Mouse (Mus musculus) heart, postnatal 14 days (tissue): Measurements from ENCODE around the gene Dnajb8. TPM values are rescaled to one million over a fixed set of nuclear protein-coding genes. Genes with fewer than 3 reads are reported as not detected.

Source experiments
- DNase-seq, 2 experiments: peaks; one replicate each; pipeline ENCODE4 v3.0.0; 2021 to 2022
- intact Hi-C: fragments of 180-260 bp; cut with DNase I; formaldehyde crosslinking; loops from one replicate; pipeline ENCODE4 v1.15.1; 2025
- total RNA-seq, 2 experiments: library from RNA; stranded (reverse); gene quantifications; 2 replicates each; pipeline ENCODE4 v1.2.3; 2021

Dnajb8 gene
- total RNA-seq, 2 experiments from 2014 or later, result not detected

DNA sequence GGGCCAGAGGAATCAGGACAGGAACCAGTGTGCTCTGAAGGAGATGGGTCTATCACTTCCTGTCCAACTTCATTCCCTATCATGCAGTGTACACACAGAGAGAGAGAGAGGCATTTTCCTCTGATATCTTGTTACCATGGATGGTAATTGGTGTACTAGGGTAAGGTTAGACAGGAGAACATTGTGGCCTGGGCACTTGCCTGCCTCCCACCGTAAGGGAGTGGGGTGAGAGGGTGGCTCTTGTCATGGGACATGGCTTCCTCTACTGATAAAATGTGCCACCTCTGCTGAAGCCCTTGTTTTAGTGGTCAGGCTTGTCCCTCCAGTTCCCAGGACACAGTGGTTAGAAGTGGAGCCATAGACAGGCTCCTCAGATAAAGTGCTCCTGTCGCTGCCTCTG, 45.9 kb downstream of the Dnajb8 start:
- DNase-seq, result no peak
- intact Hi-C loops, result no loop called here

- intact Hi-C loops, result no loop called here
- DNase-seq, result no peak
Measured at GRCm38 (mm10) chr6:88274623-88275022, 52.6 kb downstream of the Dnajb8 start.

GRCm38 (mm10) chr6:88276221-88276620, 54.2 kb downstream of the Dnajb8 start:
- intact Hi-C loops, result no loop called here
- DNase-seq, result no peak

DNA sequence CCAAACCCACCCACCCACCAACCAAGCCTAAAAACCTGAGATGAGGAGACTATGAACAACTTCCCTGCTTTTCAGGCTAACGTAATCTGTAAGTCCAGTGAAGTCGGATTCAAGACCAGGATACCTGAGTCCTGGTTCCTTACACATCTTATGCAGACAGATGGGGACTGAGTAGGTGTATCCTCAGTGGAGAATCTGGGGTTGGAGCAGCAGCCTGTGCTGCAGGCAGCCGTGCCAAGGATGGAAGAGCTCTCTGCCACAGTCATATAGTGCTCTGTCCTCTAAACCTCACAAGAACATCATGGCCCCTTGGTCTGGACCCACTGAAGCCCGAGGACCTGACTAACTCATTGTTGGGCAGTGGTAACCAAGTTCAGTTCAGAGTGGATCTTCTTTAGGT, 55.2 kb downstream of the Dnajb8 start:
- no peak for DNase-seq
- intact Hi-C loops, result no loop called here

GRCm38 (mm10) chr6:88278141-88278540, 56.1 kb downstream of the Dnajb8 start:
- DNase-seq, result no peak
- intact Hi-C loops, result no loop called here

- peak; percentile 60 to 71 for DNase-seq
- intact Hi-C loops, result no loop called here
Measured at GRCm38 (mm10) chr6:88290129-88290766, 68.2 kb downstream of the Dnajb8 start.

GRCm38 (mm10) chr6:88292274-88292909, 70.3 kb downstream of the Dnajb8 start:
- no peak for DNase-seq
- intact Hi-C loops, result no loop called here

GRCm38 (mm10) chr6:88299491-88299890, 77.4 kb downstream of the Dnajb8 start:
- intact Hi-C loops, result no loop called here
- no peak for DNase-seq

DNA sequence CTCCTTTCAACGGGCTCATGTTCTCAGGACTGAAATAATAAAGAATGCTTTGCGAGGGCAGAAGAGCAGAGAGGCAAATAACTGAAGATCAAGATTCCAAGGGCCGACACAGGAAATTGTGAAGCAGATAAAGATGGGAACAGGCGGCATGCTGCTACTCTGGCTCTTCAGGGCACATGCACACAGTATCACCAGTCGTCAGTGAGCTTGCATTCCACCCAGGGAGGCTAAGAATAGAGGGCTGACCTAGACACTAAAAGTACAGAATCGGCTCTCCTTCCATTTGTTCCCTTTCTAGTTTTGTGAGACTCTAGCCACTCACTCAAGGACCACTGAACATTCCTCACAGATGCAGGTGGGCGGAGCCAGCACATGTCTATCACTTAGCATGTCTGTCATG, 79.2 kb downstream of the Dnajb8 start:
- intact Hi-C loops, result no loop called here
- no peak for DNase-seq

Other genes starting within 250 kb of the Dnajb8 start
- 1 to 10 TPM; 6.5 to 7.1 TPM for gene H1fx, start 240.6 kb upstream of the Dnajb8 start, total RNA-seq
- 100 to 1,000 TPM; 265 to 272 TPM for gene Rab7, start 177.0 kb upstream of the Dnajb8 start, total RNA-seq
- 100 to 1,000 TPM in 1 of 2 experiments, 10 to 100 TPM in 1; 99.5 to 107 TPM for gene Rpn1, start 137.8 kb upstream of the Dnajb8 start, total RNA-seq
- 10 to 100 TPM; 21.4 to 23.7 TPM for gene Gata2, start 28.4 kb upstream of the Dnajb8 start, total RNA-seq
- gene Eefsec, start 224.3 kb downstream of the Dnajb8 start, total RNA-seq, result 1 to 10 TPM; 9.0 to 9.5 TPM
- gene Ruvbl1, start 243.1 kb downstream of the Dnajb8 start, total RNA-seq, result 10 to 100 TPM; 18.7 to 18.9 TPM